Mouse (Mus musculus) common myeloid progenitor, adult 5-6 weeks (primary cell): Measurements from ENCODE around the gene Tstd2. TPM values are rescaled to one million over a fixed set of nuclear protein-coding genes. Genes with fewer than 3 reads are reported as not detected.

Experiments used
- ATAC-seq: replicated peaks from 2 replicates; pipeline ENCODE4 v1.8.0; 2016; ENCODE audit warnings: low read depth, mild to moderate bottlenecking, moderate TSS enrichment, inconsistent platforms; ENCODE audit not compliant: poor library complexity, severe bottlenecking
- total RNA-seq: library from RNA; stranded (forward); fragments of 200-1000, 187-1606 nt; gene quantifications from 2 replicates; pipeline ENCODE4 v1.2.3, GENCODE M21; 2017

Tstd2 gene
- total RNA-seq, 1 experiment from 2014 or later, result 38.2 TPM

DNA sequence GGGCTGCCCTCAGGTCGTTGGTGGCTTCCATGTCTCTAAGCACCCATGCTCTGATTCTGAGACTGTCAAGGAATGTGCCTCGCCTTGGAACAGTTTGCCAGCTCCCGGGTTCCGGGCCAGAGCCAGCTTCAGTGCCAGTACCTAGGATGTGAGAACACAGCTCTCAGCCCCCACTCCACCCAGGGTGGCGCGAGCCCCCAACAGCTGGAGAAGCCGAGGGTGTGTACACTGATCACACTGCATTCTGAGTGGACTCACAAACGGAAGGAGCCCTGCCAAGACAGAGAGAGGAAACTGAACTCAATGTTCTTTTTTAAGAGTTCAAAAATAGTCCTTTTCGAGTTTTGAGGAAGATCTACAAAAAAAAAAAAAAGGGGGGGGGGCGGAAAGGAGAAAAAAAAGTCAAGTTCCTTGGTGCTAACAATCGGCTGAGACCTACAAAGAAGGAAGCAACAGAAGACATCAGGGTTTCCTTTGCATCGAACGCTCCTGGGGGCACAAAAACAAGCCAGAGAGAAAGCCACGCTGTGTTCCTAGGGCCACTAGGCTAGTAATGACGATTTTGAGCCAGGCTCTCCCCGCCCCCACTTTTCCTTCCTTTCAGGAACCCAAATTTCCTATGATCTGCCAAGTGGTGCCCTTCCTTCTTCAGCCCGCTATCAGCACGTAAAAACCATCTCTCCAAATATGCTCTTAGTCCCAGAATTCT, 51.6 kb downstream of the Tstd2 start:
- 0 out of 2 replicates have a peak, but pooled peaks have one; percentile 15 for ATAC-seq

DNA sequence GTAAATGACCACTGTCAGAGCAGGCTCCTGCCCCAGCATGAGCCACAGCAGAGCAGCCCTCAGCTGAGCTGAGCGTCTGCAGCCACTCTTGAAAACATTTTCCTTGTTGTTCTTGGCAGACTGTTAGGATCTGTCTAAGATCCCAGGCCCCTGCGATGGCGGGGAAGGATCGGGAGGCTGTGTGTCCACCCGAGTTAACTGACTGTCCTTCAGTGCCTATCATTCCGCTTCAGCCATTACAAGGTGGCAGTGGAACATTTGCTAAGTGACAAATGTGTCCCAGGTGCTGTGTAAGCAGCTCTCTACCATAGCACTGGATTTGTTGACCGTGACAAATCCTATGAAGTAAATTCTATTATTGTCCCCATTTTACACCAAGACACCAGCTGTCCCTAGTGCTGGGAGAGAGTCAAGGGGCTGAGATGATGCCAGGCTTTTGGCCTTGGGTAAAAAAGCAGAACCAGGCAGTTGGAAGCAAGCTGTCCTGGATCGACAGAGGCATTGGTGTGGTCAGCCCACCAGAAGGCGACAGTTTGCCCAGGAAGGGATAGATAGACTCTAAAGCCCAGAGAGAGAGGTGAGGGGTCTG, 53.2 kb downstream of the Tstd2 start:
- 0 out of 2 replicates have a peak, but pooled peaks have one; percentile 45 for ATAC-seq

GRCm38 (mm10) chr4:46084416-46085172, 53.9 kb downstream of the Tstd2 start:
- ATAC-seq, result no peak

DNA sequence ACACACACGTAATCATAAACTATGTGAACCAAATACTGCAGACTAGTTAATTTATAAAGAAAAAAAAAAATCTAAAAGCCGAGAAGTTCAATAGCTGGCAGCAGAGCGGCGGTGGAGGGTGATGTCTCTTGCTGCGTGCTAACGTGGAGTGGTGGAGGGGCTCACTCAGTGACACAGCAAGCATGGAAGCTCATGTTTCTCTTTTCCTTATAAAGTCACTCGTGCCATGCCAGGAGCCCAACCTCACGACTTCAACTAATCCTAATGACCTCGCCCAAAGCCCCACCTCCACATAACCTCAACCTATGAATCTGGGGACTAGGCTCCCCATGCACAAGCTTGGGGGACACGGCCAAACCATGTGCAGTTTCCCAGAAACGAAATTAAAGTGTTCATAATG, 55.9 kb downstream of the Tstd2 start:
- ATAC-seq, result no peak

DNA sequence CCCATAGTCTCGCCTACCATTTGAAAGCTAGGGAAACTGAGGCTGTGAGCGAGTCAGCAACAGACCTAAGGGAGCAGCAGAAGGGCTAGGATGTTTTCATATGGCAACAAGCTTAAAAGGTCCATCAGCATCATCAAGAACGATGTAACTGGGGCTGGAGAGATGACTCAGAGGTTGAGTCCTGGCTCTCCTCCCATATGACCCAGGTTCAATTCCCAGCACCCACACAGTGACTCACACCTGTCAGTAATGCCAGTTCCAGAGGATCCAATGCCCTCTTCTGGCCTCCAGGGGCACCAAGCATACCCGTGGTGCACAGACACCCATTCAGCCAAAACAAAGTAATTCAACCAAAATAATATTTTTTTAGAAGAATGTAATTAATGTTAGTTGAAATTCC, 58.2 kb downstream of the Tstd2 start:
- ATAC-seq, result no peak

DNA sequence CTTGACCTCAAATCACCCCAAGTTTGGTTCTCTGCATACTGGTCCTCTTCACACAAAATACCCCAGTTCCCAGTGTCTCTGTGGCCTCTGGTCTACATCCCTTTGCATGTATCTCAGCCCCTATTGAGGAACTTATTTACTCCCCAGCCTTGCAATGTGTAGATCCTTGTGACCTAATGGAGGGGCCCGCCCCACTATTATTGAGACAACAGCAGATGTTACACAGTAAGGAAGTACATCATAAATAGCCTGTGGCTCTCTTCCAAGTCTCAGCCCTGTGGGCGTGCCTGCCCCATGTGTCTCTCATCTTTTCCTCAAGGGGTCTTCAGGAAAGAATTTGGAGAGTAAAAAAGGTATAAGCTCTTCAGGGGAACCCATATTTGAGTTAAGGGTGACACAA, 61.6 kb downstream of the Tstd2 start:
- no peak for ATAC-seq

DNA sequence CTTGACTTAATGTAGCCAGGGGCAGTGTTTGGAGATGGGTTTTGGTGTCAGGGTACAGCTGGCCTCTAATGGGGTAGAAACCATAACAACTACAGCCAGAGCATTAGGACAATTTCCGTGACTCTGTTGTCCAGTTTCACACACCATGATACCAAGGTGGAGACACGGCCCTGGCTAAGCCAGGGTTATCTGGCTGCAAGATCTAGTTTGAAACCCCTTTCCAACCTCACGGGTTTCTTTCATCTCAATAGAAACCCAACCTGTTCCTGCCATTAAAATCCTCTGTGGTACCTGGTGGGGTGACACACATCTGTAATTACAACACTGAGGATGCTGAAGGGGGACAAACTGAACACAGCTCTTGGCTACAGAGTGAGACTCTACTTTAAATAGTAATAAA, 62.8 kb downstream of the Tstd2 start:
- ATAC-seq, result no peak

- 0 out of 2 replicates have a peak, but pooled peaks have one; percentile 36 for ATAC-seq
Observed at GRCm38 (mm10) chr4:46073736-46074135, 64.8 kb downstream of the Tstd2 start.

DNA sequence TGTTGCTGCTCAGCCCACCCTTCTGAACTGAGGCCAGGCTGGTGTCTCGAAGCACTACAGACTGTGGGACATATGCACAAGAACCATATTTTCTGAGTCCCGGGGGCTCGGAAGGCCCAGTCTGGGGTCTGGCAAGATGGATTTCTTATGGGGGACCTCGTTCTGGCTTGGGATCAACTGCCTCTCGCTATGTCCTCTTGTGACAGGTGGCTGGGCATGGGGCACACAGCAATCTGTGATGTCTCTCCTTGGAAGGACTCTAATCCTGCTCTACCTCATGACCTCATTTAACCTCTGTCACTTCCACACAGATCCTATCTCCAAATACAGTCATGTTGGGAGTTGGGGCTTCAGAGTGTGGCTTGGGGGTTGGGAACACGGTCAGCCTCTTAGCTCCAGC, 65.9 kb downstream of the Tstd2 start:
- no peak for ATAC-seq

DNA sequence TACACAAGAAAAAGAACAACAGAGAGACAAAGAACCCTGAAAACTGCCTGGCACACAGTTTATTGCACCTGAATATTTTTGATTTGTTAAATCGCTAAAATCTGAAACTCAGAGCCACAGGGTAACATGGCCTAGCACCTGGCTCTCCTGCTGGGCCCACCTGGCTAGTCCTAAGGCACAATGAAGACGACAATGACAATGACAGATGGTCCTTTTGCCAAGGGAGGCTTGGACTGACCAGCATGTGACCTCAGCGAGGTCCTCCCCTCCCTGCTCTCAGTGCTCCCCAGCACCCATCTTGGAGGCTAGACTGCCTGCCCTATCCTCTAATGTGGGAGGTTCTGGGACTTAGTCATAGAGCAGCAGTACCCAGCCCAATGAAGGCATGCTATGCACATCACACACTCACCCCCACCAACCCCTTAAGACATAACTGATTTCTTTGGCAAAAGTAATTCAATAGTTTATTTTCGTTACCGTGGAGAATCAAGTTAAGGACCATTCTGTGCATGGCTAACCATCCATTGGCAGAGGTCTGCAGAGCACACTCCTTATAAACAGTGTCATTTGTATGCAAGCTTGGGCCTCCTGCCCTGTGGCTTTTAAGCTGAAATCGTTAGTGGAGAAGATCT, 68.5 kb downstream of the Tstd2 start:
- ATAC-seq, result no peak

DNA sequence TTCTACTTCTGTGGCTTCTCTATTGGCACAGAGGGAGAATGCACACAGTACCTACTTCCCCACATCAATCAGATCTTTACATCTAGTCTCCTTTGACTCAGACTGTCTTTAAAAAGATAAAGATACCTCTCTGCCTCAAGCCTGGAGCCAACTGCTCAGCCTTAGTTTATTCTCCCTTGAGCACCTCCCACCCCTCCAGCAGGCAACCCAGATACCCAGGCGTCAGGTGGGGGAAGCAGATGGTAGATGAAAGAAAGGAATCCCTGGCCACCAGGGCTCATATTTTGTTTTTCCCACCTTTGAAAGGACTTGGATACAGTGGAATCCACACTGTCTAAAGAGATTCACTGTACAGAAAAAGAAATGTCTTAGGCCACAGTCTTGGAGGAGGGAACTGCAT, 69.9 kb downstream of the Tstd2 start:
- no peak for ATAC-seq

DNA sequence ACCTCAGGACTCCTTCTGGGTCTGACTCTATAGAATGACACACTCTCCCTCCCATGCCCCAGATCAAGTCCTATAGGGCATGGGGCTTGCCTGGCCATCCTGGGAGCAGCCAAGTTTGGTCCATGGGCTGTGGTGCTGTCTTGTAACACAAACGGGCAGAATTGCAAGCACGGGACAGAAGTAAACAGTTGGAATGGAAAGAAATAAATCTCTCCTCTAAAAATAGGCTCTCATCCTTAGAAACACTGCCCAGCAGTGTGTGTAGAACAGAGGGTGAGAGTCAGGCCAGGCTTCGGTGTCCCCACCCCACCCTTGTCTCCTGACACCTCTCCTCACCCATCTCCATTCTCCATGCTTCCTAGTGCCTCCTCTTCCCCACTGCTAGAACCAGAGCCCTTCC, 70.4 kb downstream of the Tstd2 start:
- no peak for ATAC-seq

- ATAC-seq, result no peak
Observed at GRCm38 (mm10) chr4:46065695-46066340, 72.7 kb downstream of the Tstd2 start.

DNA sequence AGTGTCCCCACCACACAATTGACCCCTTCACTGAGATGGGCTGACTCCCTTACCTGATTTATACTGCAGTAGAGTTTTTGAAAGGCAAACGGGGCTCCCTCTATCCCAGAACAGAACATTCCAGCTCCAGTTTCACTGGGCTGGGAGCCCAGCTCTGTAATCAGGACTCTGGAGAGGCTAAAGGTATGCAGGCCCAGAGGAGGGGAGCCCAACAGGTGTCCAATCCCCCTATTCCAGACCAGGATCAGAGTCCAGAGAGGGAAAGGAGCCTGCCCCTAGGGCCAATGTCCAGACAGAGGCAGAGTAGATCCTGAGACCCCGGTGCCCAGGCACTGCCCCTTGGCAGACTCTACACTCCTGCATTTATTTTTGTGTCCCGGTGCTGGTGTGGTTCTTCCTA, 73.5 kb downstream of the Tstd2 start:
- no peak for ATAC-seq

Other genes starting within 250 kb of the Tstd2 start
- gene Ccdc180, start 248.4 kb downstream of the Tstd2 start, total RNA-seq, result 0.05 and 0.87 TPM in 2 replicates
- 7.5 and 11.1 TPM in 2 replicates for gene Tdrd7, start 173.4 kb downstream of the Tstd2 start, total RNA-seq
- gene Tmod1, start 99.8 kb downstream of the Tstd2 start, total RNA-seq, result 0.37 and 2.3 TPM in 2 replicates
- gene Ncbp1, start 81 bp downstream of the Tstd2 start, total RNA-seq, result 128 and 137 TPM in 2 replicates
- 33.2 and 41.7 TPM in 2 replicates for gene Xpa, start 57.6 kb upstream of the Tstd2 start, total RNA-seq
- 0.34 TPM in 1 of 2 replicates, not detected in the other for gene Foxe1, start 204.9 kb upstream of the Tstd2 start, total RNA-seq